Mouse (Mus musculus) intestine, embryonic 14.5 days (tissue): ENCODE measurements around the gene Wdr38. TPM values are rescaled to one million over a fixed set of nuclear protein-coding genes. Genes with fewer than 3 reads are reported as not detected.

Experiments
- ATAC-seq: fragments of 200-750 bp; cut with Nextera tagmentation; replicated peaks from 2 replicates; pipeline ENCODE4 v1.8.0; 2017; ENCODE audit warnings: low read depth, moderate number of reproducible peaks, moderate TSS enrichment, moderate library complexity; ENCODE audit not compliant: low FRiP score, low TSS enrichment
- DNase-seq: peaks from one replicate; pipeline ENCODE4 v3.0.0-alpha.2; 2018; ENCODE audit warnings: low spot score
- H3K27ac ChIP-seq: fragments of 300-500 bp; sonication (generic); 2 replicates; pipeline ENCODE4 v1.5.1; 2014; ENCODE audit warnings: low read depth, mild to moderate bottlenecking, control low read depth
- H3K27me3 ChIP-seq: fragments of 300-500 bp; sonication (generic); replicated peaks from 2 replicates; pipeline ENCODE4 v1.6.1; 2014; ENCODE audit warnings: low read length, control low read depth; ENCODE audit not compliant: control insufficient read depth, insufficient read depth
- H3K36me3 ChIP-seq: fragments of 300-500 bp; sonication (generic); 2 replicates; pipeline ENCODE4 v1.6.1; 2014; ENCODE audit warnings: low read length, control low read depth; ENCODE audit not compliant: control insufficient read depth, insufficient read depth
- H3K4me1 ChIP-seq: fragments of 300-500 bp; sonication (generic); replicated peaks from 2 replicates; pipeline ENCODE4 v1.6.1; 2014; ENCODE audit warnings: low read length, control low read depth, mixed read lengths; ENCODE audit not compliant: control insufficient read depth, insufficient read depth
- H3K4me2 ChIP-seq: fragments of 300-500 bp; sonication (generic); 2 replicates; pipeline ENCODE4 v1.6.1; 2014; ENCODE audit warnings: low read length
- H3K4me3 ChIP-seq: fragments of 300-500 bp; sonication (generic); 2 replicates; pipeline ENCODE4 v1.5.1; 2014; ENCODE audit warnings: low read depth, low read length, control low read depth, mixed read lengths
- H3K9ac ChIP-seq: fragments of 300-500 bp; sonication (generic); 2 replicates; pipeline ENCODE4 v1.6.1; 2014; ENCODE audit warnings: mild to moderate bottlenecking, low read length
- H3K9me3 ChIP-seq: fragments of 300-500 bp; sonication (generic); 2 replicates; pipeline ENCODE4 v1.6.1; 2016; ENCODE audit warnings: low read length, control low read depth; ENCODE audit not compliant: control insufficient read depth
- WGBS: fragments of 180-500 bp; shearing (Covaris S2); extraction: QIAGEN DNeasy Blood & Tissue Kit; methylation state at CpG from one replicate; pipeline ENCODE4 v1.1.7; 2014; 5-methylcytosine and 5-hydroxymethylcytosine counted together
- polyA plus RNA-seq: library from polyadenylated mRNA; unstranded; fragments of >200 nt; fragmentation: Nextera tagmentation; extraction: Ambion mirVana; gene quantifications from 2 replicates; pipeline ENCODE4 v1.2.1, GENCODE M21; 2014

The Wdr38 gene
- polyA plus RNA-seq, 1 experiment from 2014 or later: 1.1 TPM

DNA sequence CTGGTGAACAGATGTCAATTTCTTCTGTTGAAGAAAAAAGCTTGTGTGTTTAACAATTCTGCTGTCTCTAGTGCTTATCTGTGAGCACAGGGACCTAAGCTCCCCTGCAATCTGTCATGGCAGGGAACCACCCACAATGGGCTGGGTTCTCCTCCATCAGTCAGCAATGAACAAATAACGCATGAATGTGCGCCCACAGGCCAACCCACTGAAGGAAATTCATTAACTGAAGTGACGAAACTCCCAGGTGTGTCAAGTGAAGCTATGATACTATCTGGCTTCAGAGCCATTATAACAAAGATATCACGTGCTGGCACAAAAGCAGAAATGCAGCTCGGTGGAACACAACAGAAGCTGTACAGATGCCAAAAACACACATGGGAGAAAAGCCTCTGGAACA is 27.2 kb upstream of the Wdr38 start:
- Histone ChIP-seq H3K9ac (no peak overlapping the region), H3K27me3 (no peaks in the 10 kb centered on the region), H3K4me1 (no peaks in the 10 kb centered on the region), H3K9me3 (no peaks in the 10 kb centered on the region), H3K27ac (no peak overlapping the region), H3K4me3 (no peak overlapping the region), H3K36me3 (no peaks in the 10 kb centered on the region), H3K4me2 (no peak overlapping the region)
- DNase-seq (no peak), ATAC-seq (no peak)
- 73% methylated on average over 5 of the region's 5 CpGs for WGBS

DNA sequence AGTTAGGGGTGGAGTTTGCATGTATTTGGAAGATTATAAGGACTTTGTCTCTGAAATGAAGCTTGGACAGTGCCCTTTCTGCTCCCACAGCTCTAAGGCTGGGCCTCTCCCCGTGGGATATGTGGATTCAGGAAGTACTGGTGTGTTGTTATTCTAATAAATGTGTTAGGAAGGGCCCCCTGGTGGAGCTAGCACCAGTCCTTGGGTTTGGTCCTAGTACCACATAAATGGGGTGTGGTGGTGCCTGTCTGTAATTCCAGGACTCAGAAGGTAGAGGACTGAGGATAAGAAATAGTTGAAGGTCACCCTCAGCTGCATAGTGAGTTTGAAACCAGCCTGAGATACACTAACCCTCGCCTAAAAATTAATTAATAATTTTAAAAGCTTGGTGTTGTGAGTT is 24.1 kb upstream of the Wdr38 start:
- Histone ChIP-seq H3K4me2 (no peak overlapping the region), H3K9me3 (no peaks in the 10 kb centered on the region), H3K27me3 (no peaks in the 10 kb centered on the region), H3K4me3 (no peak overlapping the region), H3K4me1 (no peaks in the 10 kb centered on the region), H3K36me3 (no peaks in the 10 kb centered on the region), H3K27ac (no peak overlapping the region), H3K9ac (no peak overlapping the region)
- WGBS: 40% methylated on average over 2 of the region's 2 CpGs
- ATAC-seq (no peak), DNase-seq (no peak)

DNA sequence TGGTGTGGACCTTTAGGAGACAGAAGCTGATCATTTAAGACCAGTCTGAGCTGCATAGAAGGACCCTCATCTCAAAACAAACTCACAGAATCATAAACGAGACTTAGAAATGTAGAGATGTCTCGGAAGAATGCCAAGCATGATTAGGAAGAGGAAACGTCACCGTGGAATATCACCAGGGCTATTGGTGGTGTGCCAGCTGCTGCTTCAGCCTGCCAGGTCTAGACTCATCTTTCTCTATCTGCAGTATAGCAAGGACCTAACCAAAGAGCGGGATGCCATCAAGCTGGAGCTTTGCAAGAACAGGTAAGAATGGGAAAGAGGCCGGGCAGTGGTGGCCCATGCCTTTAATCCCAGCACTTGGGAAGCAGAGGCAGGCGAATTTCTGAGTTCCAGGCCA is 23.6 kb upstream of the Wdr38 start:
- H3K4me3 ChIP-seq: no peak overlapping the region
- no peaks in the 10 kb centered on the region for H3K27me3 ChIP-seq
- no peak overlapping the region for H3K27ac ChIP-seq
- H3K9me3 ChIP-seq: no peaks in the 10 kb centered on the region
- no peaks in the 10 kb centered on the region for H3K4me1 ChIP-seq
- no peak overlapping the region for H3K4me2 ChIP-seq
- 75% methylated on average over 7 of the region's 7 CpGs for WGBS
- H3K9ac ChIP-seq: no peak overlapping the region
- no peaks in the 10 kb centered on the region for H3K36me3 ChIP-seq
- DNase-seq (no peak), ATAC-seq (no peak)

DNA sequence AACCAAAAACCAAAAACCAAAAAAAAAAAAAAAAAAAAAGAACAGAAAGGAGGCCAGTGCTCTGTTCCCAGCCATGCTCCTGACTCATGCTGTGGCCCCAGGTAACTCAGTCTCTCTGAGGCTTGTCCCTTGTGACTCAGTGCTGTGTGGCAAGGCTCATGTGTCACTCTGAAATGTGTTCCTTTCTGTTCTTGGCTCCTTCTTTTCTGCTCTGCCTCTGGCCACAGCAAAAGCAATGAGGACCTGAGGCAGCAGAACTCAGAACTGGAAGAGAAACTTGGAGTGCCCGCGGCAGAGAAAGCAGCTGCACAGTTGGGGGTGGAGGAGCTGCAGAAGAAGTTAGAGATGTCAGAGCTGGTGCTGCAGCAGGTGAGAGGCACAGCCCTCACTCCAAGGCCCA is 23.1 kb upstream of the Wdr38 start:
- DNase-seq: no peak
- ATAC-seq: no peak
- Histone ChIP-seq H3K27ac (no peak overlapping the region), H3K4me1 (no peaks in the 10 kb centered on the region), H3K4me3 (no peak overlapping the region), H3K4me2 (no peak overlapping the region), H3K9me3 (no peaks in the 10 kb centered on the region), H3K9ac (no peak overlapping the region), H3K36me3 (no peaks in the 10 kb centered on the region), H3K27me3 (no peaks in the 10 kb centered on the region)
- 42% methylated on average over 2 of the region's 2 CpGs for WGBS

DNA sequence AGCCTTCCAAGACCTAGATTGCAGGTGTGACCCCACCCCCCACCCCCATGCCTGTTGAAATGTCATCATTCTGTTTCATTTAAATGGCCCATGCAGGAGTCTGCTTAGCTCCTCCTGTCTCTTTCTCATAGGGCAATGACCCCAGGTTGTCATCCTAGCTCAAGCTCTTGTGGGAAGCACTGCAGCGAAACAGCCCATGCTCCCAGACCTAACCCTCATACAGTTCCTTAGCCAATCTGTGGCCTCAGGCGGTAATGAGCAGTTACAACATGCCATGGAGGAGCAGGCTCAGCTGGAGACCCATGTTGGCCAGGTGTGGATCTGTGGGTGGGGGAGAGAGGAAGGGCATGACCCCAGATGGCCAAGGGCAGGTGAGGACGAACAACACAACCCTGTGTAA is 22.1 kb upstream of the Wdr38 start:
- Histone ChIP-seq H3K9me3 (no peaks in the 10 kb centered on the region), H3K27me3 (no peaks in the 10 kb centered on the region), H3K4me1 (no peaks in the 10 kb centered on the region), H3K4me2 (no peak overlapping the region), H3K9ac (no peak overlapping the region), H3K4me3 (no peak overlapping the region), H3K36me3 (no peaks in the 10 kb centered on the region), H3K27ac (no peak overlapping the region)
- DNase-seq (no peak), ATAC-seq (no peak)
- 75% methylated on average over 3 of the region's 3 CpGs for WGBS

DNA sequence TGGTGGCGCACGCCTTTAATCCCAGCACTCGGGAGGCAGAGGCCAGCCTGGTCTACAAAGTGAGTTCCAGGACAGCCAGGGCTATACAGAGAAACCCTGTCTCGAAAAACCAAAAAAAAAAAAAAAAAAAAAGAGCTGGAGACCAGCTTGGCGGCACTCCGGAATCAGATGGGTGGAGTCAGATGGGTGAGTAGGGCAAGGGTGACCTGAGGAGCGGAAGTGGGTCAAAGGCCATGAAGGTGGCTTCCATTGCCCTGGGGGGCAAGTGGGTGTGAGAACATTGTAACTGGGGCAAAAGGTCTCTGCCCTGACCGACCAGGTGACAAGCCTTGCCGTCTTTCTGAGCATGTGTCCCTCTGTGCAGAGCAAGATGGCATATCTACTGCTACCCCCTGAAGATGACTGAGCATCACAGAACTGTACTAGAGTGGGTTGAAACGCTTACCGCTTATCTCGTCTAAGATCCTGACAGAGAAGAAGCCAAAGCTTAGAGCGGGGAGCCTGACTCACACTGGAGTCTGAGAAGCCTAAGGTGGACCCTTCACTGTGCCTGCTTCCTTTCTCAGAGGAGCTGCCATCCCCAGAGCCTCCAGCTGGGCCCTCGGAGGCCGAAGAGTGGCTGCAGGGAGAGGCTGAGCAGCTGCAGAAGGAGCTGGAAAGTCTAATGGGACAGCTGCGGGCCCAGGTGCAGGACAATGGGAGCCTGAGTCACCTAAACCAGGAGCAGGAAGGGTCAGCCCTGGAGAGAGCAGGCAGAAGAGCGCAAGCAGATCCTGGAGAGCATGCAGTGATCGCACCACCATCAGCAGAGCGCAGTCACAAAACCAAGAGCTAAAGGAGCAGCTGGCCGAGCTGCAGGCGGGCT is 21.1 kb upstream of the Wdr38 start:
- WGBS: 81% methylated on average over 21 of the region's 21 CpGs
- no peak overlapping the region for H3K9ac ChIP-seq
- H3K27ac ChIP-seq: no peak overlapping the region
- ATAC-seq (no peak), DNase-seq (no peak)
- H3K36me3 ChIP-seq: no peaks in the 10 kb centered on the region
- no peak overlapping the region for H3K4me3 ChIP-seq
- H3K4me1 ChIP-seq: no peaks in the 10 kb centered on the region
- no peaks in the 10 kb centered on the region for H3K9me3 ChIP-seq
- no peak overlapping the region for H3K4me2 ChIP-seq
- H3K27me3 ChIP-seq: no peaks in the 10 kb centered on the region

DNA sequence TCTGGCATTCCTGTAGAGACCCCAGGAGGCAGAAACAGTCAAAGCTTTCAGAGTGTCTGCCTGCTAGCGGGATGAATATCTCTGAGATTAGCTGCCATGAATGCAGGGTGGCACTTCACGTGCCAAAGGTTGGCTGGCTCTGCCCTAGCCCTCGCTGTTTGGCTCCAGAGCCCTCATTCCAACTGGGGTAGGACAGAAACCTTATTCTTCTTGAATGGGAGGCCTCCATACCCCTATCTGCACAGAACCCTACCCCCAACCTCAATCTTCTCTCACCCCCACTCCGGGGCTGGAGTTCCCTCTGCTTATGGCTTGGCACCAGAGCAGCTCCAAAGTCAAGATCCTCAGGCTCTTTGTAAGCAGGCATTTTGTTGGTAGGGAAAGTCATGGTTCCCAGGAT is 19.4 kb upstream of the Wdr38 start:
- Histone ChIP-seq H3K9me3 (no peaks in the 10 kb centered on the region), H3K27ac (no peak overlapping the region), H3K27me3 (no peaks in the 10 kb centered on the region), H3K36me3 (no peaks in the 10 kb centered on the region), H3K9ac (no peak overlapping the region), H3K4me2 (no peak overlapping the region), H3K4me1 (no peaks in the 10 kb centered on the region), H3K4me3 (no peak overlapping the region)
- 71% methylated on average over 4 of the region's 4 CpGs for WGBS
- no peak for DNase-seq
- ATAC-seq: no peak

DNA sequence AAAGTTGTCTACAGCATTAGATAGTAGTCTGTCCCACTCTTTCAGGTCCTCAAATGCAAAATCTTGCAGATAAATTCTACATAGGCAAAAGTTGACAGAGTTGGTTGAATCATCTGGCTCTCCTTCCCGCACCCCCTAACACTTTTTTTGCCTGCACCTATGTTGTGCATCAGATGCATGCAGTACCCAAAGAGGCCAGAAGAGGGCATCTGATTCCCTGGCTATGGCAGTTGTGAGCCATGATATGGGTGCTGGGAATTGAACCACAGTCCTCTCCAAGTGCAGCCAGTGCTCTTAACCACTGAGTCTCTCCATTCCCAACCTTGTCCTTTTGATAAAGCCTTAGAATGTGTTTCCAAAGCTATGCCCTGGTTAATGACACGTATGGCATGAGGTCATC is 13.8 kb upstream of the Wdr38 start:
- Histone ChIP-seq H3K9me3 (0 out of 2 replicates have a peak, but pooled peaks cover 4% of the 10 kb centered on the region), H3K4me2 (no peak overlapping the region), H3K36me3 (no peaks in the 10 kb centered on the region), H3K27ac (no peak overlapping the region), H3K4me3 (no peak overlapping the region), H3K9ac (no peak overlapping the region), H3K27me3 (no peaks in the 10 kb centered on the region), H3K4me1 (no peaks in the 10 kb centered on the region)
- DNase-seq: no peak
- ATAC-seq: no peak
- WGBS: 96% methylated on average over 2 of the region's 2 CpGs

DNA sequence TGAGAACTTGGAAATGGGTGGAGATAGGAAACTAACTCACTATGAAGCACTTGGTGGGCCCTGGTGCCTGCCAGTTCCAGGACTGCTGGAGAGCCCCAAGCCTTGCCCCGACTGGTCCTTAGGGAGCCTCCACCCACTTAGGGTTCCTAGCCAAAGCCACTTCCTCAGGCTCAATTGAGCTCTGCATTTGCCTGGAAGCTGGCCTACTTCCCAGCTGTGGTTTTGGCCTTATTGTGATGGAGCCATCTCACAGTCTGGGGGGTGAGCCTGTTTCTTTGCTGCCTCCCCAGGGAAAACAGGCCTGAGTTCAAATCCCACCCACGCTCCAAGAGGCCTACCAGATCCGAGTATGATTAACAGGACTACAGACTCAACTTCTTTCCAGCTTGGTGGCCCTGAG is 10.7 kb upstream of the Wdr38 start:
- WGBS: 82% methylated on average over 3 of the region's 3 CpGs
- H3K36me3 ChIP-seq: no peaks in the 10 kb centered on the region
- no peaks in the 10 kb centered on the region for H3K27me3 ChIP-seq
- no peak overlapping the region for H3K4me2 ChIP-seq
- no peak overlapping the region for H3K4me3 ChIP-seq
- no peak for DNase-seq
- no peak overlapping the region for H3K27ac ChIP-seq
- H3K9ac ChIP-seq: no peak overlapping the region
- H3K4me1 ChIP-seq: no peaks in the 10 kb centered on the region
- ATAC-seq: no peak
- H3K9me3 ChIP-seq: 0 out of 2 replicates have a peak, but pooled peaks cover 4% of the 10 kb centered on the region
